Mouse (Mus musculus): ENCODE measurements around the gene Slc48a1.

The Slc48a1 gene

DNA sequence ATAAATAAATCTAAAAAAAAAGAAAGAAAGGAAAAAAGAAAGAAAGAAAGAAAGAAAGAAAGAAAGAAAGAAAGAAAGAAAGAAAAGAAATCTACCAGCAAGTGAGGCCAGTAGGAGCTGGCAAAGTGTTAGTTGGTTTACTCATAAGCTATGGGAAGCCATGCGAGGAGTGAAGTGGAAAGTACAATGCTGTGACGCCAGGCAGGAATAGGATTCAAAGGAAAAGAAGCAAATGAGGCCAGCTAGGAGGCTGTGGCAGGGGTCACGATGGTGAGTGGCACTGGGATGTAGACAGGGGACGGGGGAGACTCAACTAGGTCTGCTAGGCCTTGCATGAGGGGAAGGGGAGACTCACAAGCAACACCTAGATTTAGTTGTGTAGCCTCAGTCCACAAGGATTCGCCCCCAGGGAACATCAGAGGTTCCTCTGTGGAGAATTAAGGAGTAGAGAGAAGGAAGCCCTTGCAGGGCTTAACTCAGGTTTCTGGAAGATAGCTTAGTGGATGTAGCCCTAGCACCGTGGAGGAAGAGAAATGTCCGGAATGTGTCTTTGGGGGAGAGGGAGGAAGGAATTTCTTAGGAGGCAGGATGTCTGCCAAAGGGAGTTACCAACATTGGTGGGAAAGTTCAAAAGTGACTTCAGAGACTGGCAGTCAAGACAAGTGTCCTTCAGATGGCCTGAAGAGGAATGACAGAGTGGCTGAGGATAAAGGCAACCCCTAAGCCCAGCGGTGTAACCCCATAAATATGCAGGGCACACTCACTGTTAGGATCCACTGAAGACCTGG lies at the start of gene Slc48a1:
TSS of gene Slc48a1 (plus strand) at position 210 of the 788 bp plus-strand sequence.
- DNase-seq (ENCODE audit: low spot score in 2 of 2), result no peak

DNA sequence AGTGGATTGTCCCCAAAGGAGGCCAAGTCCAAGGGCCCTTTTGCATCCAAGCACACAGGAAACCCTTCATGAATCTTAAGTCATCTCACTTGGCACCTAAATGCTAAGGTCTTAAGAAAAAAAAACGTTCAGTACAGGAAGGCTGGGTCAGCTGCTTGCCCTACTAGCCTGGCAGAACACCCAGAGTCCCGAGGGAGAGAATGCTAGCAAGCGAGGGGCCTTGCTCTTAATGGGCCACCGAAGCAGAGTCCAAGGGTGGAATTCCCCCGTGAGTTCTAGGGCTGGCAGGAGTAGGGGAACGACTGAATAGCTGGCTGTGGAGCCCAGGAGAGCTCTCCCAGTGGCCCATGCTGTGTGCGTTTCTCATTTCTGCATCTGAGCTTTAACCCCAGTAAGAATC lies 49.5 kb upstream of the Slc48a1 start:
- no peak for DNase-seq (ENCODE audit: low spot score in 2 of 2)

DNA sequence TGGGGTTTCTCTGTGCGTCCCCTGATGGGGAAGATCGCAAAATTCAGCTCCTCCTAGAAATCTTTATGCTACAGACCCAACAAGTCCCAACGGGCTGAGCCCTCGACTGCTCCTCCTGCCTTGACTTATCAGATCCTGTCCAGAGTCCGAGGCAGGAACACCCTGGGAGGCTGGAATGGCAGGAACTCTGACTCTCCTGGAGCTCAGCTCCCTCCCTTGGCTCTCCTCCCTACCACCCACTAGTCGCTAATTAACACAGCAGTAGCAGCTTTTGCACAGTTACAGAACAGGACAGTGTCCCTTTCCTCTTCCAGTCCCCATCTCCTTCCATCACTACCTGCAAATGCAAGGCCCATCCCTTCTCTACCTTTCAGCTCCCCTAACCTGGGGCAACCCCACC lies 48.0 kb upstream of the Slc48a1 start:
- DNase-seq (ENCODE audit: low spot score in 2 of 2), result no peak

DNA sequence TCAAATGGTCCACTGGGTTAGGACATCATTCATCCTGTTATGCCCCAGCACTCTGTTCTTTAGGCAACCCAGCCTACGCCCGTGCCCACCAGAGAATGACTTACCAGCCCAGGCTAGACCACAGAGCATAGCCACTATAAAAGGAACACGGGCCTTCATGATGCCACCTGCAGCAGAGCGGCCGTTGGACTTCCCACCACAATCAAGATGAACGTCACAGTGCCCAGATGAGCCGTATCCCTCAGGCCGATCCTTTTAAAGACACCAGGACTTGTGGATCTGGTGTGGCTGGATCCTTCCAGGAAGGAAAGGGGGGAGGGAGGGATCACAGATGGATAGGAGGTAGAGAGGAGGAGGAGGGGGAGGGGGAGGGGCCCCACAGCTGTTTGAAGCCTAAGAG lies 47.2 kb upstream of the Slc48a1 start, which contains the start of gene Endou:
TSS of gene Endou (minus strand) at position 229 of the 400 bp plus-strand sequence.
- no peak for DNase-seq (ENCODE audit: low spot score in 2 of 2)

DNA sequence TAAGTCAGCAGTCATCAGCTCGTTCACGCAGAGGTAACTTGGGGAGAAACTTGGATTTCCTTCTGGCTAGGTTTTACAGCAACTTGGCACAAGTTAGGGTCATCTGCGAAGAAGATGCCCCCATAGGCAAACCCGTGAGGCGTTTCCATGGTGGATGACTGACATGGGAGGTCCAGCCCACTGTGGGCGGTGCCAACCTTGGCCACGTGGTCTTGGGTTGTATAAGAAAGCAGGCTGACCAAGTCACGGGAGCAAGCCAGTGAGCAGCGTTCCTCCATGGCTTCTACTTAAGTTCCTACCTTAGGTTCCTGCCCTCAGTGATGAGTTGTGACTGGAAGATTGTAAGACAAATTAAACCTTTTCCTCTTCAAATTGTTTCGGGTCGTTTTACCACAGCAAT lies 46.3 kb upstream of the Slc48a1 start:
- no peak for DNase-seq (ENCODE audit: low spot score in 2 of 2)

DNA sequence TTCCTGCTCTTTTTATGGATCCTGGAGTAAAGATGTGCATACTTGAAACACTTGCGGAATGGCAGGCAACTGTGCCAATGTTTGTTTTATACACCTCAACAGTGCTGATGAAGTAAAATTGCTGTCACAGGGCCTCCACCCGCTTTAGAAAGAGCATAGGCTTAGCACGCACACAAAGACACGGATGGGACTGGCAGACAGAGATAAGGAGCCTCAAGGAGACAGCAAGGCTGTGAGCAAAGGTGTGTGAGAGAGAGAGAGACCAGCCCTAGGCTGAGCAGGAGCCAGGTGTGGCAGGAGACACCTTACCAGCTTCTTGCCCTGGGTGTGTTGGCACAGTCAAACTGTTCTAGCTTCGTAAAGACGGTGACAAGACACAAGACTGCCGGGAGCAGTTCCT lies 39.4 kb upstream of the Slc48a1 start:
- DNase-seq (ENCODE audit: low spot score in 2 of 2), result no peak

DNA sequence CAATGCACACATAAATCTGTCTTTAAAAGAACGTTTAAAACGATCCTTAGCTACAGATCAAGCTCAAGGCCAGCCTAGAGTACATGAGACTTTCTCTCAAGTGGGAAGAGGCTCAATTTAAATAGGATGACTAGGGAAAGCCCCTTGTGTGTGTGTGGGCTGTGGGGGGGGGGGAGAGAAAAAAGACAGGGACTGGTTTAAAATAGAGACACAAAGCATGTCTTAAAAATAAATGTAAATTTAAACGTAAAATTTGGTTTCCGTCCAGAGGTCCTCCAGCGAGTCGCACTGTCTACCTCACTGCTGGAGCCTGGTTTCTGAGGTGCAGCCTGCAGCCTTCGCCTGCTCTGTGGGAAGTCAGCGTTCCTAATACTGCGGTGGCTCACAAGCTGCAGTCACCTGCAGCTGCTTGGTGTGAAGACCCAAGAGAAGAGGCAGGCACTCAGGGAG lies 38.0 kb upstream of the Slc48a1 start:
- no peak for DNase-seq (ENCODE audit: low spot score in 2 of 2)

DNA sequence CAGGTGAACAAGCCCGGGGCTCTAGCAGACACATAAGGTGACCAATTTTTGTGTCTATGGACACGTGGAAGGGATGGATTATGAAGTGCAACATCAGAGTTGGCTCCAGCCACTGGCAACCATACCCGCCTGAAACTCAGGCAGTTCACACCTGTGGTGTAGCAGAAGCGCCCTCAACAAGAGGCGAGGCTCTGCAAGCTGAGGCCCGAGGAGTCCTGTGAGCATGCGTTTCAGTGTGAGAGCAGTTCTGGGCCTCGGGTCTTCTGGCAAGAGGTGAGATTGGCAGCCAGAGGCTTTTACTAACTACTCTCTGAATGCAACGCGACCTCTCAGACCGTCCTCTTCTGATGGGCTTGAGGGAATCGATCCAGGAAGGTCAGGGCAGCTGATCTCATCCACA lies 36.7 kb upstream of the Slc48a1 start:
- no peak for DNase-seq (ENCODE audit: low spot score in 2 of 2)

DNA sequence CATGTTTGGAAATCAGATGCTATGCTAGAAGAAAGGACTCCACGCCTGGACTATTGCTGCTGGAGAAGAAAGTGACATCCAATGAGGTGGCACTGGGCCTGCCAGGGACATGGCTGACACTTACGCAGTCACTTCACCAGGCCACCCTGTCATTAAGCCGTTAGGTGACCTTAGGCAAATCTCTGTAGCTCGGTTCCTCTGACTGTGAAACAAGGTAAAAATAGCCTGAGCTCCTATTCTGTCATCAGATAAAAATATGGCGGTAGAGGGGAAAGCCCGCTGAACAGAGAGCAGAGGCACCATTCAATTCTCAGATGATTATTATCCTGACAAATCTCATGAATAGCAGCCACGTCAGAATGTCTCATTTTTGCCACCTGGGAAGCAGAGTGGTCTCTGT lies 36.2 kb upstream of the Slc48a1 start:
- no peak for DNase-seq (ENCODE audit: low spot score in 2 of 2)

DNA sequence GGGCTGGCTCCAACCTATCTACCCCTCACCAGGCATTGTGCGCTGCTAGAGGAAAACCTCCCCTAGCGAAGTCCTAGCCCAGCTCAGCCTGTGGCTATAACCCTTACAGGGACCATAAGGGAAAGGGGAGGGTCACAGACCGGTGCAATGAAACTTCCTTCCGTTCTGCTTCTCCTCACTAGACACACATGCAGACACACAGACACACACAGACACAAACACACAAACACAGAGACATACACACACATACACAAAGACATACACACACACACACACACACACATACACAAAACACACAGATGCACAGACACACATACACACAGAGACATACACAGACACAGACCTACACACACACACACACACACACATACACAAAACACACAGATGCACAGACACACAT lies 35.7 kb upstream of the Slc48a1 start:
- no peak for DNase-seq (ENCODE audit: low spot score in 2 of 2)

DNA sequence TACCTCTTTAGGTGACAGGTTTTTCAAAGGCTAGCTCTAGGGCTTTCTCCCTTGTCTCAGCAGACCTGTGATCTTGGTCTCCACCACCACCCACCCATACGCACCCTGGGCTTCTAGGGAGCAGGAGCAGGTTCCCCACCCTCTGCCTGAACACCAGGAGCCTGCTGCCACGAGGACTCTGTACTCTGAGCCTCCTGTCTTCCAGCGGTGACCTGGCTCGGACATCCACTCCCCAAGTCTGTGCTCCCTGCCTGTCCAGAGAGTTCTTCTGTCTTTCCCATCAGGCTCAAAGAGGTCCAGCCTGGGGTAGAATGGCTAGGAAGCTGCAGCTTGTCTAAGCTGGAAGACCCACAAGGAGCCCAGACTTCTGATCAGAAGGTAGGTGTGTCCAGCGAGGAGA lies 35.1 kb upstream of the Slc48a1 start:
- DNase-seq (ENCODE audit: low spot score in 2 of 2), result no peak

DNA sequence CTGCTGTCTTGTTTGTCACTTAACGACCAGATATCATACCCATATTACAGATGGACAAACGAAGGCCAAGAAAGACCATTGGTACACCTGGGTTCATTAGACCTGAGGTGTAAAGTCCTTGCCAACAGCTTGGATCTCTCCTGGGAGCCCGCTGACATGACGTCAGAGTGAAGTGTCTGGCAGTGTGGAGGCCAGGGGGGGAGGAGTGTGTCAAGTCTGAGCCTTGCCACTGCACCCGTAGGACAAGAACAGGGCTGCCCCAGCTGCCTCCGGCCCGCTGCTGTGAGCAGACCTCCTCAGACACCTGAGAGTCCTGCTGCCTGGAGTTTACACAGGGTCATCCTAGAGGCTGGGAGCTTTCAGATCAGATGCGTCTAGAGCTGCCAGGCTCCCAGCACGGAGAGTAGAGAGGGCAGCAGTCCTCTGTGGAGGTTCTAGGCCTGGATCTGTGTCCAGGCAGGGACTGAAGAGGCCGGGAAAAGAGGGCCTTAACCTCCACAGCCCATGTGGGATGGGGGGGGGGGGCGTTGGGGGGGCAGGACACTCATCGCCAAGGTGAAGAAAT lies 34.3 kb upstream of the Slc48a1 start:
- no peak for DNase-seq (ENCODE audit: low spot score in 2 of 2)

DNA sequence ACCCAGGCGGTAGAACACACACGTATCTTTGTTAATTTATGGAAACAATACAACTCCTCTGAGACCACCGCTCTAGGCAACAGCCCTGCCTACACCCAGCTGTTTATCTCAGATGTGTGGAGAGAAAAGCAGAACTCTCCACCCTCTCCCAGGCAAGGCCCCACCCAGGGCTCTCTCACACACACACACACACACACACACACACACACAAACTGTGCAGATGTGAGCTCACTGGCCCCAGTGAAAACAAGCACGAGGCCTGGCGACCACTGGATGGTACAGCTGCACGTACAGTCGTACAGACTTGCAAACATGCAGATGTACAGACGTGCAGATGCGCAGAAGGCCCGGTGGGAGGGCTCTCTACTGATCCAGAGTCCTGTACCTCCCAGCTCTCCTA lies 33.4 kb upstream of the Slc48a1 start:
- DNase-seq (ENCODE audit: low spot score in 2 of 2), result no peak

DNA sequence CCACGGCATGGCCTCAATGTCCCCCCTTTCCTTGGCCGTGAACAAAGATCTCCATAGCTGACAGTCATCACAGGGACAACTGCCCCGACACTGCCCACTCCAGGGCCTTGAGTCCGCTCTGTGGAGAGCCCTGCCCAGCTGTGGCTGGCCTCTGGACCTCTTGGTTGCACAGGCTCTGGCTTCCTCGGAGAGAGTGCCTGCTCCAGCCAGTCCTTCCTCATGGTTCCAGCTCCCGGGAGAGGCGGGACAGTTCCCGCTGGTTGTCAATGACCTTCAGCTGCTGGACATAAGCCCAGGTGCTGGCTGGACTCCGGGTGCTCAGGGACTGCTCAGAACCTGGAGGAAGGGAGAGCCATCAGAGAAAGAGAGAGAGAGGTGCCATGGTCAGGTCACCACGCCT lies 33.0 kb upstream of the Slc48a1 start:
- no peak for DNase-seq (ENCODE audit: low spot score in 2 of 2)

DNA sequence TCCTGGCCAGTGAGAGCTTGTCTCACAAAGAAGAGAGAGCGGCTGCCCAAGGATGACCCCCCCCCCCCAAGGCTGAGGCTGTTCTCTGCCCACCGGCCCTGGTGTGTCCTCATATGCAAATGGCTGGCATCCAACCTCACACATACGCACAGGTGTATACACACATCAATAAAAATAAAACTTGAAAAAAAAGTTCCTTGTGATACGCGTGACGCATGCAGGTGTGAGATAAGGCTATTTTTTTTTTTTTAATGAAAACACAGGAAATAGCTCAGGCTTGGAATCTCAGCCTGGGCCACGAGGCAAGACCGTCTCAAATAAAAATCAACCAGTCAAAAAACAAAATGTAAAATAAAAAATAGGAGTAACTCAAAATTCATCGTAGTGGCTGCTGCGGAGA lies 32.0 kb upstream of the Slc48a1 start:
- no peak for DNase-seq (ENCODE audit: low spot score in 2 of 2)

DNA sequence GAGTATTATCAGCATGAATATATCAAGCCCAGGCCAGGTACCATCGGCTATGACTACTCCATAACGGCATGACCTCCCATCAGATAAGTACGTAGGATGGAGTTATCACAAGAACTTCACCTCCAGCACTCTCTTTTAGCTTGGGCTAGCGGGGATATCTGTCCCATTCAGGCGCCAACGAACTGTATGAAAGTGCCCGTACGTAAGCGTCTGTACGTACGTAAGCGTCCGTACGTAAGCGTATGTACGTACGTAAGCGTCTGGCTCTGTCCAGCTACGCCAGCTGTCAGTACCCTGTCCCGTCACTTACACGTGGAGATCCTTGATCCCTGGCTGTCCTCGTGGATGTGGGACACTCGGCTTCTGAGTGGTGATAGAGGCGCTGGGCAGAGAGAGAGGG lies 31.6 kb upstream of the Slc48a1 start:
- no peak for DNase-seq (ENCODE audit: low spot score in 2 of 2)

DNA sequence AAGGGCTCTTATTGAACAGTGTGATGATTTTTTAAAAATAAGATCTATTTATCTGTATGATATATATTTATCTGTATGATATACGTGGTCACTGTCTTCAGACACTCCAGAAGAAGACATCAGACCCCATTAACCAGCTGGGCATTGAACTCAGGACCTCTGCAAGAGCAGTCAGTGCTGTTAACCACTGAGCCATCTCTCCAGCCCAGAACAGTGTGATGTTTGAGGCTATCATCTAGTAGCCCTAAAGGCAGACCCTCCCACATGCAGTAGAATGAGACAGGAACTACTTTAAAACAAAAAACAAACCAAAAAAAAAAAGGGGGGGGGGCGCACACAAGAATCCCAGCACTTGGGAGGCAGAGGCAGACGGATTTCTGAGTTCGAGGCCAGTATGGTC lies 30.8 kb upstream of the Slc48a1 start:
- DNase-seq (ENCODE audit: low spot score in 2 of 2), result no peak

DNA sequence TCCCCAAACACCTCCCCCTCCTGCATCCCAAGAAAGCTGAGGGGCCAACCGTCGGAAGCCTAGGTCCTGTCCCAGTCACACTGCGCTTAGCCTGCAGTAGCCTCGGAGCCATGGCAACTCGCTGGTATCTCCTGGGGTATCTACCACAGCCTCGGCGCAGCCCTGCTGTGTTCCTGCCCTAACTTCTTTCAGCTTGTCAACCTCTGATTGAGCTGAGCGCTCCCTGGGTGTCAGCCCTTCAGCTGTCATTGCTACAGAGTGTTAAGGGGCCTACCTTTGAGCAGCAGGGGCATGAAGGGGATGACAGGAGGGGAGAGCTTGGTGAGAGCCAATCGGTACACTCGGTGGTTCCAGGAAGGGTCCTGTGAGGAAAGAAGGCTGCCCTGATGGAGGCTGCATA lies 30.0 kb upstream of the Slc48a1 start:
- DNase-seq (ENCODE audit: low spot score in 2 of 2), result no peak

DNA sequence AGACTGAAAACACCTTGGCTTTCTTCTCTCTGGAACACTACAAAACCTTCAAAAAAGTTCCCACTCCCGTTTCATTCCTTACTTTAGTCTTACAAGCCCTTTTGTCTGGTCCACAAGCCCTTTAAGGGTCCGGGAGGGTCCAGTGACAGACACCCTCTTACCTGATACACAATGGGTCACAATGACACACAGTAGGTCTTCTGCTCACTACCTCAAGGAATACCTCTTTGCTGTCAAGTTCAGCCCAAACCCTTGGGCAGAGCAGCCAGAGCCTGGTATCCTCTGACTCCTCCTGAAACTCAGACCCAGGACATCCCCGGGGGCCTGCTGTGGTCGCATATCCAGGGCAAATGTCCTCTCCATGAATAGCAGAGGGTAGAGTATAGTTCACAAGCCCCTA lies 29.4 kb upstream of the Slc48a1 start:
- no peak for DNase-seq (ENCODE audit: low spot score in 2 of 2)

DNA sequence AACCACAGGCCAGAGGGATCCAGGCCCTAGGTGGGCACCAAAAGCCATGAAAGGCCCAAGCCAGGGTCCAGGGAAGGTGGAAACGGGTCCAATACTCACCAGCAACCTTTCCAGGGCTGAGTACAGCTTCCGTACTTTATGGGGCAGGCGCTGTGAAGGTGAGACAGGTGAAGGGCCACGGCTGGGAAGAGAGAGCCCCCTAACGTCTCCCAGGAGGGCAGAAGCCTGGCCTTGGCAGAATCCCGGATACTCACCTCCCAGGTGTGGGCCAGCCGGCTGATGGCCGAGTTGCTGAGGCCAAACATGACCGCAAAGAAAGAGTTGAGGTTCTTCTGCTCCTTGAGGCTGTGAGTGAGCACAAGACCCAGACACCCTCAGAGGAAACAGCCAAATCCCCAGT lies 28.9 kb upstream of the Slc48a1 start:
- no peak for DNase-seq (ENCODE audit: low spot score in 2 of 2)

DNA sequence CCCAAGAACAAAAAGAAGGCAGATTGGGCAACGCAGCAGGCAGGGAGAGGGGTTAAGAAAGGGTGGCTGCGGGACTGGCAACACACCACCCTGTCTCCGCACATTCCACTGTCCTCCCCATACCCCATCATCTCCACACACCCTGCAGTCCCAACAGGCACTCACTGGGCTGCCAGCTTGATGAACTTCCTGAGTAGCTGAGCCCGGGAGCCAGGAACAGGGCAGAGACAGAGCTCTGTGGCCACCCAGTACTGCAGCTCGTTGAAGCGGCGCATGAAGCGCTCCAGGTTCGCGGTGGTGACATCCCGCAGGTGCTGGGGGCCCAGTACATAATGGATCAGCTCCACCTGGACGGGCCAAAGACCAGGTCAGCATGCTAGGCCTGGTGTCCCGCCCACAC lies 28.5 kb upstream of the Slc48a1 start:
- no peak for DNase-seq (ENCODE audit: low spot score in 2 of 2)

DNA sequence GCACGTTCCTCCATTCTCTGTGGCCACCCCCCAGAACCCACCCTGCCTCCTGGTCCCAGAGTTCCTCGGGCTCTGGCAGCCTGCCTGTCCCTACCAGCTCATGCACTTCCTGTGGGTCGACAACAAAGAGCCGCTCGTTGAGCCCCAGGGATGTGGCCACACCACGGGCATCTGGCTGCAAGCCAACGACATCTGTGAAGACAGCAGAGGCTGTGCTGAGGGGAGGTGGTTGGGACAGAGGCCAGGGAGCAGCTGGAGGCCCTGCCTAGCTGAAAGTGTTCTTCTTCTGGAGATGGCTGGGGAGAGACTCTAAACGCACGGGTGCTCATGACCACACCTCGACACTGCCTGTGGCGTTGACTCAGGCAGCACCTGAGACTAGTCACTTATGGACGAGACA lies 27.6 kb upstream of the Slc48a1 start:
- DNase-seq (ENCODE audit: low spot score in 2 of 2), result no peak

DNA sequence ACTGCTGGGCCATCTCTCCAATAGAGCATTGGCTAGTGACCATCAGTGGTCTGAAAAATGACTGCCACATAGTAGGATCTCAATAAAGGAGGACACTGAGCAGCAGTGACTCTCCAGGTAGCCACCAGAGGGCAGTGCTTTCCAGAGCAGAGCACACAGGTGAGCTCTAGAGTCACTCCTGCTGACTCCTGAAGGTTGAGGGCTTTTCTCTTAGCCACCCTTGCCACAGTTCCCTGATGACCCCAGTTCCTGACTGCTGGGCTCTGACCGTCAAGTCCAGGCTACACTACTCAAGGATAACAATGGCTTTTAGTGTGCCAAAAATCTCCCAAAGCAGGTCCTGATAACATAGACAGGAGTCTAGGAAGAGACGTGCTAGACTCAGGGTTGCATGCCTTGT lies 26.6 kb upstream of the Slc48a1 start:
- DNase-seq (ENCODE audit: low spot score in 2 of 2), result no peak

DNA sequence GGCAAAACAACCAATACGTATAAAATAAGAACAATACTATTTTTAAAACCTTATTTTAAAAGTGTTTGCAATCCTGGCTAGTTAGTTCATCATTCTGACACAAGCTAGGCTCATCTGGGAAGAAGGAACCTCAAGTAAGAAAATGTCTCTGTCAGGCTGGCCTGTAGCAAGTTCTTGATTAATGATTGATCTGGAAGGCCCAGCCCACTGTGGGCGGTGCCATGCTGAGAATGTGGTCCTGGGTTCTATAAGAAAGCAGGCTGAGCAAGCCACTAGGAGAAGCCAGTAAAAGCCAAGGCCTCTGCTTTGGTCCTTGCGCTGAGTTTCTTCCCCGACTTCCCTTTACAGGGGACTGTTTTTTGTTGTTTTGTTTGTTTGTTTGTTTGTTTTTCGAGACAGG lies 25.8 kb upstream of the Slc48a1 start:
- no peak for DNase-seq (ENCODE audit: low spot score in 2 of 2)
